In the genomic region with DNA sequence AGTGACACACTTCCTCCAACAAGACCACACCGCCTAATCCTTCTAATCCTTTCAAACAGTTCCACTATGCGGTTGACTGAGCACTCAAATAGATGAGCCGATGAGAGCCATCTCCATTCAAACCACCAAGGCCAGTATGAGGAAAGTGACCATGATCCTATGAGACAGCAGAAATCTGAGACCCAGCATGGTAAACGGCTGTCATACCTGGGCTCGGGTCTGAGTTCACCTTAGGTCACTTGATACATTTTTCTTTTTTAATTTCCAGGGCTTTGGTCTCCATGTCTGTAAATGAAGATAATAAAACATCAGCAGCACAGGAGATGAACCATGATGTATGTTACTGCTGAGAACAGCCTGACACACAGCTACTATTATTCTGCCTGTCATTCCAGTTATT, we compare ENCODE assay signal across 19 mouse cellular contexts. TPM values are rescaled to one million over a fixed set of nuclear protein-coding genes. Genes with fewer than 3 reads are reported as not detected.
DNase-seq lines count a peak whose midpoint lies in the region; ATAC-seq lines count a peak whose summit lies in the region.
"Had no signal": no experiment of that assay in that cellular context is flagged by ENCODE, and none has a peak within 500 bp of the region (broad histone marks: within the 10 kb centered on the region; RNA-seq: fewer than 3 reads in every experiment).

No protein-coding gene starts in this region.

- peak overlapping the region; percentile 6 for H3K27ac ChIP-seq in heart, embryonic 10.5 days
- H3K27ac ChIP-seq in liver, embryonic 16.5 days (ENCODE audit: low read length): peak overlapping the region; percentile 100
- no peak overlapping the region for H3K27ac ChIP-seq in forebrain, embryonic 15.5 days (replicated peaks)
- H3K27ac ChIP-seq: embryonic facial prominence, embryonic 15.5 days; heart, embryonic 13.5 days; intestine, embryonic 15.5 days had no signal

- H3K9me3 ChIP-seq in heart, embryonic 10.5 days: 0 out of 2 replicates have a peak, but pooled peaks cover 6% of the 10 kb centered on the region
- peaks cover 30% of the 10 kb centered on the region for H3K9me3 ChIP-seq in megakaryocyte, embryonic 14.5 days
- H3K9me3 ChIP-seq in erythroblast, embryonic 14.5 days (ENCODE audit: control insufficient read depth, low read length): peaks cover 16% of the 10 kb centered on the region
- H3K9me3 ChIP-seq in liver, embryonic 16.5 days (replicated peaks; ENCODE audit: control insufficient read depth, low read length): peaks cover 3% of the 10 kb centered on the region; the same call in 1 of the 2 replicates
- no peaks in the 10 kb centered on the region for H3K9me3 ChIP-seq in forebrain, embryonic 15.5 days
- H3K9me3 ChIP-seq: intestine, embryonic 15.5 days had no signal

- intact Hi-C loops in heart, postnatal 14 days (cut with DNase I): no loop called here

- DNase-seq in heart, embryonic 10.5 days (ENCODE audit: low spot score): no peak
- DNase-seq in heart, postnatal 14 days: no peak
- DNase-seq in right cerebral cortex, adult 2 months (ENCODE audit: low spot score in 2 of 2): no peak
- DNase-seq: adrenal gland, postnatal 14 days; cerebellum, adult 9-10 months; heart, postnatal 36 days; kidney, adult 8-10 months; kidney, postnatal 14 days; lung, adult 18-20 months had no signal

- H3K36me3 ChIP-seq in heart, embryonic 10.5 days: no peaks in the 10 kb centered on the region; the same call in 1 of the 2 replicates
- peaks cover 11% of the 10 kb centered on the region for H3K36me3 ChIP-seq in megakaryocyte, embryonic 14.5 days (replicated peaks; ENCODE audit: low read length)
- peaks cover 40% of the 10 kb centered on the region for H3K36me3 ChIP-seq in erythroblast, embryonic 14.5 days (ENCODE audit: control insufficient read depth)
- no peaks in the 10 kb centered on the region for H3K36me3 ChIP-seq in liver, embryonic 16.5 days (ENCODE audit: control insufficient read depth, insufficient read depth)
- no peaks in the 10 kb centered on the region for H3K36me3 ChIP-seq in forebrain, embryonic 15.5 days
- H3K36me3 ChIP-seq: embryonic facial prominence, embryonic 15.5 days; heart, embryonic 13.5 days; intestine, embryonic 15.5 days had no signal

- H3K4me1 ChIP-seq in heart, embryonic 10.5 days: peaks cover 7% of the 10 kb centered on the region
- H3K4me1 ChIP-seq in megakaryocyte, embryonic 14.5 days: peaks cover 63% of the 10 kb centered on the region
- peaks cover 97% of the 10 kb centered on the region for H3K4me1 ChIP-seq in erythroblast, embryonic 14.5 days (ENCODE audit: control insufficient read depth)
- peaks cover 72% of the 10 kb centered on the region for H3K4me1 ChIP-seq in liver, embryonic 16.5 days (ENCODE audit: control insufficient read depth, low read depth, low read length)
- 0 out of 2 replicates have a peak, but pooled peaks cover 2% of the 10 kb centered on the region for H3K4me1 ChIP-seq in forebrain, embryonic 15.5 days

- H3K9ac ChIP-seq in liver, embryonic 16.5 days (ENCODE audit: low read depth, low read length): peak overlapping the region; percentile 81
- no peak overlapping the region for H3K9ac ChIP-seq in forebrain, embryonic 15.5 days (replicated peaks)
- H3K9ac ChIP-seq: embryonic facial prominence, embryonic 15.5 days; heart, embryonic 13.5 days; intestine, embryonic 15.5 days had no signal

- H3K27me3 ChIP-seq in heart, embryonic 10.5 days (ENCODE audit: insufficient read depth, poor library complexity, severe bottlenecking): no peaks in the 10 kb centered on the region
- H3K27me3 ChIP-seq in megakaryocyte, embryonic 14.5 days (replicated peaks): peaks cover 24% of the 10 kb centered on the region
- no peaks in the 10 kb centered on the region for H3K27me3 ChIP-seq in erythroblast, embryonic 14.5 days (ENCODE audit: control insufficient read depth)
- no peaks in the 10 kb centered on the region for H3K27me3 ChIP-seq in liver, embryonic 16.5 days (ENCODE audit: control insufficient read depth, insufficient read depth, low read depth, low read length)
- no peaks in the 10 kb centered on the region for H3K27me3 ChIP-seq in forebrain, embryonic 15.5 days
- H3K27me3 ChIP-seq: embryonic facial prominence, embryonic 15.5 days; heart, embryonic 13.5 days; intestine, embryonic 15.5 days had no signal

- no peak overlapping the region for H3K4me3 ChIP-seq in heart, embryonic 10.5 days
- H3K4me3 ChIP-seq in megakaryocyte, embryonic 14.5 days (replicated peaks): peak overlapping the region; percentile 69
- H3K4me3 ChIP-seq in erythroblast, embryonic 14.5 days (replicated peaks): peak overlapping the region; percentile 59
- peak overlapping the region; percentile 44 for H3K4me3 ChIP-seq in liver, embryonic 16.5 days (ENCODE audit: low read depth, low read length)
- H3K4me3 ChIP-seq in forebrain, embryonic 15.5 days: no peak overlapping the region
- H3K4me3 ChIP-seq: embryonic facial prominence, embryonic 15.5 days; heart, embryonic 13.5 days; intestine, embryonic 15.5 days had no signal

- ATAC-seq in megakaryocyte, adult 5-6 weeks (ENCODE audit: poor library complexity, severe bottlenecking): no peak
- no peak for ATAC-seq in liver, embryonic 16.5 days (ENCODE audit: low read depth)
- ATAC-seq in forebrain, embryonic 15.5 days (replicated peaks): no peak
- ATAC-seq: hindbrain, embryonic 16.5 days had no signal

- peak overlapping the region; percentile 69 for H3K4me2 ChIP-seq in liver, embryonic 16.5 days (ENCODE audit: low read depth, low read length)
- no peak overlapping the region for H3K4me2 ChIP-seq in forebrain, embryonic 15.5 days (replicated peaks)
- H3K4me2 ChIP-seq: embryonic facial prominence, embryonic 15.5 days; heart, embryonic 13.5 days; intestine, embryonic 15.5 days had no signal

- WGBS in heart, embryonic 10.5 days: 93% methylated on average over 5 of the region's 5 CpGs
- 80% methylated on average over 5 of the region's 5 CpGs for WGBS in liver, embryonic 16.5 days (ENCODE audit: insufficient replicate concordance)
- 84% methylated on average over 5 of the region's 5 CpGs for WGBS in forebrain, embryonic 15.5 days

RNA-seq across cellular contexts. Expression of a gene that starts 16.4 kb away (rescaled TPM):
- 0.31 and 0.42 TPM in 2 replicates for polyA plus RNA-seq in heart, embryonic 10.5 days (2016; fragmentation: Nextera tagmentation; extraction: Ambion mirVana)
- total RNA-seq in heart, postnatal 14 days (2021): 100 to 1,000 TPM; 172 to 179 TPM
- 11.0 and 11.8 TPM in 2 replicates for polyA plus RNA-seq in megakaryocyte, embryonic 14.5 days (2012; ENCODE audit: insufficient read depth, low replicate concordance)
- 12.6 and 17.3 TPM in 2 replicates for total RNA-seq in megakaryocyte, adult 5-6 weeks (2015)
- 2.3 TPM in 1 of 2 replicates, not detected in the other for total RNA-seq in megakaryocyte, adult 5-6 weeks (2017)
- polyA plus RNA-seq in erythroblast, embryonic 14.5 days (2012): 161 and 210 TPM in 2 replicates
- 6.5 and 7.7 TPM in 2 replicates for polyA plus RNA-seq in liver, embryonic 16.5 days (2015; fragmentation: Nextera tagmentation; extraction: Ambion mirVana)
- 0.23 TPM in 1 of 2 replicates, not detected in the other for polyA plus RNA-seq in forebrain, embryonic 15.5 days (2015; fragmentation: Nextera tagmentation; extraction: Ambion mirVana)
- polyA plus RNA-seq: forebrain, embryonic 11.5 days; hindbrain, embryonic 16.5 days had no signal

RNA-seq across cellular contexts. Expression of a gene that starts 29.1 kb away (rescaled TPM):
- polyA plus RNA-seq in heart, embryonic 10.5 days (2016; fragmentation: Nextera tagmentation; extraction: Ambion mirVana): 43.2 and 60.8 TPM in 2 replicates
- total RNA-seq in heart, postnatal 14 days (2021): 10 to 100 TPM; 18.3 to 20.0 TPM
- polyA plus RNA-seq in megakaryocyte, embryonic 14.5 days (2012; ENCODE audit: insufficient read depth, low replicate concordance): 10.2 and 30.7 TPM in 2 replicates
- total RNA-seq in megakaryocyte, adult 5-6 weeks (2015): 92.0 and 95.7 TPM in 2 replicates
- 64.0 and 66.6 TPM in 2 replicates for total RNA-seq in megakaryocyte, adult 5-6 weeks (2017)
- polyA plus RNA-seq in erythroblast, embryonic 14.5 days (2012): 0.18 and 0.59 TPM in 2 replicates
- polyA plus RNA-seq in liver, embryonic 16.5 days (2015; fragmentation: Nextera tagmentation; extraction: Ambion mirVana): 21.1 and 23.2 TPM in 2 replicates
- 2.5 and 2.6 TPM in 2 replicates for polyA plus RNA-seq in forebrain, embryonic 15.5 days (2015; fragmentation: Nextera tagmentation; extraction: Ambion mirVana)

RNA-seq across cellular contexts. Expression of a gene that starts 34.4 kb away (rescaled TPM):
- 26.6 and 32.4 TPM in 2 replicates for polyA plus RNA-seq in heart, embryonic 10.5 days (2016; fragmentation: Nextera tagmentation; extraction: Ambion mirVana)
- 10 to 100 TPM; 20.7 to 21.0 TPM for total RNA-seq in heart, postnatal 14 days (2021)
- polyA plus RNA-seq in megakaryocyte, embryonic 14.5 days (2012; ENCODE audit: insufficient read depth, low replicate concordance): 67.9 and 94.9 TPM in 2 replicates
- total RNA-seq in megakaryocyte, adult 5-6 weeks (2015): 14.7 and 19.8 TPM in 2 replicates
- total RNA-seq in megakaryocyte, adult 5-6 weeks (2017): 13.7 and 20.0 TPM in 2 replicates
- polyA plus RNA-seq in erythroblast, embryonic 14.5 days (2012): 0.61 and 1.0 TPM in 2 replicates
- polyA plus RNA-seq in liver, embryonic 16.5 days (2015; fragmentation: Nextera tagmentation; extraction: Ambion mirVana): 5.3 and 7.6 TPM in 2 replicates
- polyA plus RNA-seq in forebrain, embryonic 15.5 days (2015; fragmentation: Nextera tagmentation; extraction: Ambion mirVana): 1.7 and 2.0 TPM in 2 replicates

Comparison
In these comparisons a context has a peak if more than half of its experiments do, and no peak if none do; other contexts are left out.
1. H3K4me3 ChIP-seq: peak in megakaryocyte, embryonic 14.5 days (single experiment), erythroblast, embryonic 14.5 days (single experiment) and liver, embryonic 16.5 days (single experiment); none in heart, embryonic 10.5 days (single experiment) and forebrain, embryonic 15.5 days (single experiment).
2. RNA of a gene that starts 16.4 kb away (polyA plus RNA-seq): 161 to 210 TPM in erythroblast, embryonic 14.5 days; 11.0 to 11.8 TPM in megakaryocyte, embryonic 14.5 days, 6.5 to 7.7 TPM in liver, embryonic 16.5 days, 0.31 to 0.42 TPM in heart, embryonic 10.5 days and 0.23 TPM in forebrain, embryonic 15.5 days; every median in the first group is over 10 times any median in the second.